Mouse (Mus musculus) brain, embryonic 18.5 days (tissue): Measurements from ENCODE around the gene Pik3c2b.

Experiments used
- DNase-seq: peaks from one replicate; pipeline ENCODE4 v3.0.0-alpha.2; 2012; ENCODE audit warnings: low read depth, low spot score

Gene Pik3c2b

GRCm38 (mm10) chr1:133134071-133134470 lies 88.6 kb downstream of the Pik3c2b start:
- no peak for DNase-seq

DNA sequence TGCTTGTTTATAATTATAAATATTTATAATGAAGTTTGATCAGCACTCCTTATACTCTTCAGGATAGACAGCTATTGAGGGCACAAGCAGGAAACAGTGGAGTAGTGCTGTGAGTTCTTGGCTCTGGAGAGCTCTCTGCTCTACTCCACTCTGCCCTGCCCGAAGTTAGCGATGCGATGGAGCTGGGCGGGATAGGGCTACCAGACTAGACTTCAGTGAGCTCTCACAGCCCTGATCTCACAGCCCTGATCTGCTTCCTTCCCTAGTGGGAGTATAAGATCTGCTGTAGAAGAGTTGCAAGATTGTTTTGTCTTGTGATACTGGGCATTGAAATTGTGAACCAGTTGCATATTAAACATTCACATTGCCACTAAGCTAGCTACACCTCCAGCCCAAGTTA lies 89.4 kb downstream of the Pik3c2b start:
- no peak for DNase-seq

DNA sequence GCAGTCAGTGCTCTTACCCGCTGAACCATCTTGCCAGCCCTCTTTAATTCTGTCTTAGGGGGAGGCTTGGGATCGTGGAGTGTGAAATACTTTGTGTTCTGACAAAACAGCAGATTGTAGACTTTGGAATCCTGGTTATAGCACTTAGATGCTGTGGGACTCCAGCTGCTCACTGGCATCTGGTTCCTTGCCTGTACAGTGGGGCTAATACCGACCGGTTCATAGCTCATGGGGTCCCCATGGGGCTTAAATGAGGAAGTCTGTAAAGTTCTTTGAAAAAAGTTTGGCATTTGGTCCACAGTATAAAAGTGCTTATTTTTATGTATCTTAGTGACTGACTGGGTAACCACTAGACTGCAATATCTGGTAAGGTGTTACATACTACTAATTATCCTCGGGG lies 90.3 kb downstream of the Pik3c2b start:
- no peak for DNase-seq

GRCm38 (mm10) chr1:133138401-133138800 lies 92.9 kb downstream of the Pik3c2b start:
- DNase-seq, result no peak

- DNase-seq, result no peak
Measured at GRCm38 (mm10) chr1:133146014-133147009, 100.8 kb downstream of the Pik3c2b start.

GRCm38 (mm10) chr1:133147324-133147723 lies 101.9 kb downstream of the Pik3c2b start:
- no peak for DNase-seq

DNA sequence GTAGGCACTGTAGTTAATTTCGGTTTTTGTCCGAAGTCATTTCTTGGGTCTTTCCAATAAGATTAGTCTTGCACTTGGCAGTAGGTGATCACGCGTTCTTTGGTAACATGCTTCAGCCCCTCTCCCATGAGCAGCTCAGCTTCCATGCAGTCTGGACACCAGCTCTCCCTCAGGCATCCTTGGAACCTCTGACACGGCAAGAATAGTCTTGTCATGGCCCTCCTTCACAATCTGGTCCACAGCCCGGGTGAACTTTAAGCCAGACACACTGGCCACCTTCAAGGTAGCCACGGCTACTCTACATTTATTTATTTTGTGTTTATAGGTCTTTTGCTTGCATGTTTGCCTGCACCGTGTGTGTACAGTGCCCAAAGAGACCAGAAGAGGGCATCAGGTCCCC lies 102.7 kb downstream of the Pik3c2b start:
- DNase-seq, result no peak

DNA sequence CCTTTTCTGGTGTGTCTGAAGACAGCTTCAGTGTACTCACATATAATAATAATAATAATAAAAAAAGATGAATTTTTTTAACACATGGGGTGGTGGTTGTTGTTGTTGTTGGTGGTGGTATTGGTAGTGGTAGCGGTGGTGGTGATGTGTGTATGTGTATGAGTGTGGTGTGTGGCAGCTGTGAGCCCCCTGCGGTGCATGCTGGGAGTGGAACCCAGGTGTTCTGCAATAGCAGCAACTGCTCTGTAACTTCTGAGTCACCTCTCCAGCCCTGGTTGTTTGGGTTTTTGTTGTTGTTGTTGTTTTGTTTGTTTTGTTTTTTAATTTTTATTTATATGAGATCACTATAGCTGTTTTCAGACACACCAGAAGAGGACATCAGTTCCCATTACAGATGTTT lies 105.1 kb downstream of the Pik3c2b start:
- no peak for DNase-seq

DNA sequence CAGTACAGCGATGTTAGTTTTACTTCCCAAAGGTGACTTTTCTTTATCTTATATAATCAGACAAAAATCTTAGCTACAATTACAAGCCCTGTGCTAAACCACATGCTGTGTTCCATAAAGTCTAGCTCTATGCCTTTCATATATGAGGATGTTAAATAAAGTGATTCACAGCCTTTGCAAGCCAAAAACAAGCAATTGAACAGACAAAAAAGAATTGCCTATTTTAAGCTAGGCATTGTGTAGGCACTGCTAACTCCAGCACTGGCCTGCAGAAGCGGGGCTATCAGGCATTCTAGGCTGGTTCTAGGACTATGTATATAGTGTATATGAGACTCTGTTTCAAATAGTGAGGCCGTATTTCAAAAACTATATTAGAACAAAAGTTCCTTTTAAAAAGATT lies 106.7 kb downstream of the Pik3c2b start:
- no peak for DNase-seq

GRCm38 (mm10) chr1:133155270-133155669 lies 109.8 kb downstream of the Pik3c2b start:
- no peak for DNase-seq
